Mouse (Mus musculus) liver, adult 2 months (tissue): ENCODE data around the gene Etv1. TPM values are rescaled to one million over a fixed set of nuclear protein-coding genes. Genes with fewer than 3 reads are reported as not detected.

Experiments used
- DNase-seq: peaks from one replicate; pipeline ENCODE4 v3.0.0-alpha.2; 2011; ENCODE audit warnings: low read depth, low spot score; ENCODE audit errors: extremely low read depth
- H3K27ac ChIP-seq: fragments of 200-500 bp; replicated peaks from 2 replicates; pipeline ENCODE4 v1.5.1; 2012; ENCODE audit warnings: low read depth, mild to moderate bottlenecking, control low read depth, inconsistent platforms, low read length; ENCODE audit not compliant: insufficient read depth
- H3K27me3 ChIP-seq: fragments of 200-500 bp; 2 replicates; pipeline ENCODE4 v1.6.1; 2012; ENCODE audit warnings: mild to moderate bottlenecking, moderate library complexity, low read length, inconsistent platforms; ENCODE audit not compliant: control insufficient read depth, insufficient read depth
- H3K36me3 ChIP-seq: fragments of 200-500 bp; 2 replicates; pipeline ENCODE4 v1.6.1; 2012; ENCODE audit warnings: low read length, inconsistent platforms; ENCODE audit not compliant: control insufficient read depth, insufficient read depth
- H3K4me1 ChIP-seq: fragments of 200-500 bp; 2 replicates; pipeline ENCODE4 v1.6.1; 2011; ENCODE audit warnings: low read length; ENCODE audit not compliant: control insufficient read depth, insufficient read depth
- H3K4me3 ChIP-seq: fragments of 200-500 bp; 2 replicates; pipeline ENCODE4 v1.5.1; 2011; ENCODE audit warnings: low read depth, mild to moderate bottlenecking, control low read depth, low read length, moderate library complexity; ENCODE audit not compliant: insufficient read depth
- H3K79me2 ChIP-seq: fragments of 200-500 bp; 2 replicates; pipeline ENCODE4 v1.6.1; 2012; ENCODE audit warnings: inconsistent platforms, mild to moderate bottlenecking, low read length, moderate library complexity; ENCODE audit not compliant: control insufficient read depth, insufficient read depth
- H3K9ac ChIP-seq: fragments of 200-500 bp; 2 replicates; pipeline ENCODE4 v1.6.1; 2012; ENCODE audit warnings: low read depth, mild to moderate bottlenecking, control low read depth, inconsistent platforms, low read length
- CTCF ChIP-seq: fragments of 200-500 bp; IDR thresholded peaks from 2 replicates; pipeline ENCODE4 v1.5.1; 2011; ENCODE audit warnings: low read depth, low read length, control low read depth
- POLR2A ChIP-seq: fragments of 200-500 bp; IDR thresholded peaks from 2 replicates; pipeline ENCODE4 v1.6.1; 2011; ENCODE audit warnings: low read length, control low read depth; ENCODE audit not compliant: insufficient read depth; ENCODE audit errors: extremely low read depth
- WGBS: fragments of 180-500 bp; shearing (Covaris S2); methylation state at CpG from one replicate; pipeline ENCODE4 v1.1.7; 2018; 5-methylcytosine and 5-hydroxymethylcytosine counted together
- polyA plus RNA-seq: library from polyadenylated mRNA; depleted of rRNA; stranded (reverse); fragments of >200 nt; gene quantifications from 2 replicates; pipeline ENCODE4 v1.2.3, GENCODE M21; 2012
- total RNA-seq: library from RNA; depleted of rRNA; stranded (reverse); fragments of >200 nt; gene quantifications from 2 replicates; pipeline ENCODE4 v1.2.3, GENCODE M21; 2014

Etv1 gene
- total and polyA plus RNA-seq, 2 experiments: 0.23 to 0.83 TPM

DNA sequence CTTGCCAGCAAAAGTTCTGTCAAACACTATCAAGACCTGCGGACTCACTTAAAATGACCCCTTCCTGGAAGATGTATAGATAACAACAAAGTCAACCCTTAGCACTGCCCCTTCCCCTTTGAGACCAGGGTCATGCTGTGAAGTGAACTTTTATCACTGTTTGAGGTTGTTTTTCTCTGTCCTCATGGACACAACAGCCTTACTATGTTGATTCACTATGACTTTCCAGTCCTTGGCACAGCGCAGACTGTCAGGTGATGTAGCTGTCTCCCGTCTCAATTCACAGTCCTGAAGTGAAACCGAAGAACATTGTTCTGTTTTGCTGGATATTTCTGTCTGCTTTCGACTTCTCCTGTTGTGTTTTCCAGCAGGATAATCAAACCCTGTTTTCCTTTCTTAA, 27.9 kb downstream of the Etv1 start:
- Histone ChIP-seq H3K36me3 (no peaks in the 10 kb centered on the region), H3K9ac (no peak overlapping the region), H3K79me2 (no peaks in the 10 kb centered on the region), H3K4me1 (no peaks in the 10 kb centered on the region), H3K27me3 (no peaks in the 10 kb centered on the region), H3K4me3 (no peak overlapping the region), H3K27ac (no peak overlapping the region)
- DNase-seq: no peak
- 70% methylated on average over 5 of the region's 5 CpGs for WGBS
- TF ChIP-seq CTCF (no peak), POLR2A (no peak)

GRCm38 (mm10) chr12:38812392-38812791, 33.2 kb downstream of the Etv1 start:
- Histone ChIP-seq H3K27ac (no peak overlapping the region), H3K4me3 (no peak overlapping the region)
- 81% methylated on average over 6 of the region's 6 CpGs for WGBS

DNA sequence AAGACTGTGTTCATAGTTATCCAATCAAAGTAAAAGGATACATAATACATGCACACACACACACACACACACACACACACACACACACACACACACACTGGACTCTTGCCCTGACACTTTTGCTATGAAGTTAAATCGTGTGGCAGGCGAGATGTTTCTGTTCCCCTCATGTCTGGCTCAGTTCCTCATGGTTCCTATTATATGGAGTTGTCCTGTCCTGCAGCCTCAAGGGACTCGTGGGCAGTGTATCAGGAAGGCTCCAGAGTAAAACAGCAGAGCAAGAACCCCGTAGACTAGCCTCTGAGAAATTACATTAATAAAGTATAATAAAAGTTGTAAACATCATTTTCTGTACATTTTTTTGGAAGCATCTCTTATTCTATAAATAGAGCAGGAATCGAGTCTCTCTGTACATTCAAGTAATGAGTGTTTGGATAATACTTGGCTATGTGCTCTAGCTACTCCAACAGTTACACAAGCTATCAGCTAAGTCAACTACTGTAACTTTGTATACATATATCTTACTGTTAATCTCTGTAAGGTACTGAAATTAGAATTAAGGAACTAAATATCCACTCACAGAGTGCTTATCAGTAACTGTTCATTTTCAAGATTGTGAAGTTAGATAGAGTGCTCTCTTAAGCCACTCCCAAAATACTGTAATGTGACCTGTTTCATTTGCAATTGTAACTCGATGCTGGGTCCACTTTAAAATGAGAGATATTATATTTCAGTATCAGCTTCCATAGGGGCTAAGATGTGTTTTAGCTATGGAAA, 35.0 kb downstream of the Etv1 start:
- Histone ChIP-seq H3K27me3 (no peaks in the 10 kb centered on the region), H3K9ac (no peak overlapping the region), H3K79me2 (no peaks in the 10 kb centered on the region), H3K4me3 (no peak overlapping the region), H3K4me1 (no peaks in the 10 kb centered on the region), H3K36me3 (no peaks in the 10 kb centered on the region), H3K27ac (no peak overlapping the region)
- TF ChIP-seq CTCF (no peak), POLR2A (no peak)
- DNase-seq: no peak
- WGBS: 74% methylated on average over 6 of the region's 6 CpGs

More at GRCm38 (mm10) chr12:38812392-38812791, 33.2 kb downstream of the Etv1 start:
- H3K79me2 ChIP-seq: no peaks in the 10 kb centered on the region
- H3K27me3 ChIP-seq: no peaks in the 10 kb centered on the region
- H3K4me1 ChIP-seq: no peaks in the 10 kb centered on the region
- no peaks in the 10 kb centered on the region for H3K36me3 ChIP-seq
- no peak for TF ChIP-seq POLR2A
- no peak for TF ChIP-seq CTCF
- no peak overlapping the region for H3K9ac ChIP-seq
- DNase-seq: no peak

- no peak overlapping the region for H3K9ac ChIP-seq
- H3K4me3 ChIP-seq: no peak overlapping the region
- H3K27me3 ChIP-seq: no peaks in the 10 kb centered on the region
- TF ChIP-seq POLR2A (no peak), CTCF (no peak)
- H3K36me3 ChIP-seq: no peaks in the 10 kb centered on the region
- H3K4me1 ChIP-seq: no peaks in the 10 kb centered on the region
- 91% methylated on average over 3 of the region's 3 CpGs for WGBS
- no peak overlapping the region for H3K27ac ChIP-seq
- no peaks in the 10 kb centered on the region for H3K79me2 ChIP-seq
- no peak for DNase-seq
Measured at GRCm38 (mm10) chr12:38816235-38816634, 37.1 kb downstream of the Etv1 start.

- Histone ChIP-seq H3K79me2 (no peaks in the 10 kb centered on the region), H3K27ac (no peak overlapping the region), H3K4me3 (no peak overlapping the region), H3K36me3 (no peaks in the 10 kb centered on the region), H3K4me1 (no peaks in the 10 kb centered on the region), H3K27me3 (no peaks in the 10 kb centered on the region), H3K9ac (no peak overlapping the region)
- TF ChIP-seq CTCF (no peak), POLR2A (no peak)
- no peak for DNase-seq
- 81% methylated on average over 2 of the region's 2 CpGs for whole genome bisulfite sequencing
Measured at GRCm38 (mm10) chr12:38818320-38818719, 39.1 kb downstream of the Etv1 start.

DNA sequence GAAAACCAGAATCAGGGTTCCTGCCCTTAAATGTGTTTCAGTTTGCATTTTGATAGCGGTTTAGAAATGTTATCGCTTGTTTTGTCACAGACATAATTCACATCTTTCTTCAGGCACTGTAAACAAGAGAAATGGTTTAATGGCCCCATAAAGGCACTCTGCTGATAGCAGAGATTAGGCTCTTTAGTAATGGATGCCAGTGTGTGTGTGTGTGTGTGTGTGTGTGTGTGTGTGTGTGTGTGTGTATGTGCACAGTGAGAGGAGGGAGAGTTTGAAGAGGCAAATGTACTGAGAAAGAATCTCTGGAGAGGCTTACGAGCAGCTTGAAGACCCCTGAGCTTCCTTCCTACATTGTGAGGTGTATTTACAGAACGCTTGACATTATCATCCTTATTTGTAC, 41.5 kb downstream of the Etv1 start:
- no peak overlapping the region for H3K27ac ChIP-seq
- DNase-seq: no peak
- no peaks in the 10 kb centered on the region for H3K79me2 ChIP-seq
- no peak overlapping the region for H3K4me3 ChIP-seq
- no peaks in the 10 kb centered on the region for H3K36me3 ChIP-seq
- H3K4me1 ChIP-seq: no peaks in the 10 kb centered on the region
- H3K27me3 ChIP-seq: no peaks in the 10 kb centered on the region
- TF ChIP-seq CTCF (no peak), POLR2A (no peak)
- 64% methylated on average over 4 of the region's 4 CpGs for WGBS
- no peak overlapping the region for H3K9ac ChIP-seq
